Comparison of ENCODE assay signal across 23 mouse cellular contexts in the genomic region with DNA sequence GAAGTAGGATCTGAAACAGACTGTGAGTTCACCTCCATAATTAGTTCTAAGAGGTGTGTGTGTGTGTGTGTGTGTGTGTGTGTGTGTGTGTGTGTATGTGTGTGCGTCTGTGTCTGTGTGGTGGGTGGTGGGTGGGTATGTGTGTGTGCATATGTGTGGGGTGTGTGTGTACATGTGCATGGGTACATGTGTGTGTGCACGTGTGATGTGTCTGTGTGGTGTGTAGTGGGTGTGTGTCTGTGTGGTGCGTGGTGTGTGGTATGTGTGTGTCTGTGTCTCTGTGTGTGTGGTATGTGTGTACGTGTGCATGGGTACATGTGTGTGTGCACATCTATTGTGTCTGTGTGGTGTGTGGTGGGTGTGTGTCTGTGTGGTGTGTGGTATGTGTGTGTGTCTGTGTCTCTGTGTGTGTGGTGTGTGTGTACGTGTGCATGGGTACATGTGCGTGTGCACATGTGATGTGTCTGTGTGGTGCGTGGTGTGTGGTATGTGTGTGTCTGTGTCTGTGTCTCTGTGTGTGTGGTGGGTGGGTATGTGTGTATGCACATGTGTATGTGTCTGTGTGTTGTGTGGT.
DNase-seq lines count a peak whose midpoint lies in the region; ATAC-seq and TF ChIP-seq lines count a peak whose summit lies in the region.
"Had no signal": no experiment of that assay in that cellular context is flagged by ENCODE, and none has a peak within 500 bp of the region (broad histone marks: within the 10 kb centered on the region; RNA-seq: fewer than 3 reads in every experiment).

No protein-coding gene starts in this region.

- H3K27me3 ChIP-seq in forebrain, embryonic 16.5 days (replicated peaks; ENCODE audit: control insufficient read depth, insufficient read depth, low read length): no peaks in the 10 kb centered on the region
- H3K27me3 ChIP-seq in forebrain, embryonic 11.5 days (ENCODE audit: control insufficient read depth, insufficient read depth, low read length): no peaks in the 10 kb centered on the region
- peaks cover 3% of the 10 kb centered on the region for H3K27me3 ChIP-seq in megakaryocyte, embryonic 14.5 days (replicated peaks)
- no peaks in the 10 kb centered on the region for H3K27me3 ChIP-seq in embryonic facial prominence, embryonic 12.5 days
- H3K27me3 ChIP-seq in midbrain, postnatal 0 days (ENCODE audit: insufficient read depth, low read length): no peaks in the 10 kb centered on the region
- H3K27me3 ChIP-seq: neural tube, embryonic 12.5 days had no signal

- no peaks in the 10 kb centered on the region for H3K4me1 ChIP-seq in forebrain, embryonic 16.5 days (replicated peaks; ENCODE audit: control insufficient read depth, insufficient read depth, low read length)
- H3K4me1 ChIP-seq in forebrain, embryonic 11.5 days (replicated peaks; ENCODE audit: control insufficient read depth, insufficient read depth, low read length): no peaks in the 10 kb centered on the region
- H3K4me1 ChIP-seq in megakaryocyte, embryonic 14.5 days: peaks cover 4% of the 10 kb centered on the region; the same call in 1 of the 2 replicates
- H3K4me1 ChIP-seq in embryonic facial prominence, embryonic 12.5 days: no peaks in the 10 kb centered on the region
- H3K4me1 ChIP-seq in midbrain, postnatal 0 days (ENCODE audit: insufficient read depth, low read length): no peaks in the 10 kb centered on the region
- H3K4me1 ChIP-seq: neural tube, embryonic 12.5 days had no signal

- ATAC-seq in forebrain, embryonic 16.5 days: 0 out of 2 replicates have a peak, but pooled peaks have one; percentile 10
- ATAC-seq in forebrain, embryonic 11.5 days (replicated peaks; ENCODE audit: low FRiP score): no peak
- no peak for ATAC-seq in megakaryocyte, adult 5-6 weeks (ENCODE audit: poor library complexity, severe bottlenecking)
- ATAC-seq in embryonic facial prominence, embryonic 12.5 days (ENCODE audit: insufficient number of reproducible peaks, insufficient read depth, low FRiP score, low TSS enrichment): 0 out of 2 replicates have a peak, but pooled peaks have one; percentile 47
- ATAC-seq in midbrain, postnatal 0 days (ENCODE audit: low FRiP score): peak; percentile 54; the same call in 1 of the 2 replicates
- no peak for ATAC-seq in erythroblast, adult 5-6 weeks (replicated peaks; ENCODE audit: low FRiP score, poor library complexity, severe bottlenecking)
- ATAC-seq: CD4-positive, CD25-positive, alpha-beta regulatory T cell, adult 4 months; inflammation-experienced regulatory T-cells, adult 6 months; liver, postnatal 0 days; lung, postnatal 0 days; Patski had no signal

- no peak for TF ChIP-seq CTCF in midbrain, postnatal 0 days (IDR thresholded peaks at IDR 0.05)

- H3K4me3 ChIP-seq in forebrain, embryonic 16.5 days (replicated peaks; ENCODE audit: low read length): no peak overlapping the region
- H3K4me3 ChIP-seq in forebrain, embryonic 11.5 days (ENCODE audit: low read depth, low read length): no peak overlapping the region
- peak overlapping the region; percentile 9 for H3K4me3 ChIP-seq in megakaryocyte, embryonic 14.5 days (replicated peaks)
- H3K4me3 ChIP-seq in embryonic facial prominence, embryonic 12.5 days: no peak overlapping the region
- no peak overlapping the region for H3K4me3 ChIP-seq in midbrain, postnatal 0 days (ENCODE audit: low read depth, low read length)
- H3K4me3 ChIP-seq: neural tube, embryonic 12.5 days had no signal

- no peaks in the 10 kb centered on the region for H3K9me3 ChIP-seq in forebrain, embryonic 16.5 days (ENCODE audit: control insufficient read depth, low read length)
- H3K9me3 ChIP-seq in forebrain, embryonic 11.5 days (ENCODE audit: control insufficient read depth, low read length): no peaks in the 10 kb centered on the region
- H3K9me3 ChIP-seq in megakaryocyte, embryonic 14.5 days: no peaks in the 10 kb centered on the region
- 0 out of 2 replicates have a peak, but pooled peaks cover 4% of the 10 kb centered on the region for H3K9me3 ChIP-seq in embryonic facial prominence, embryonic 12.5 days
- H3K9me3 ChIP-seq in midbrain, postnatal 0 days (ENCODE audit: low read length): no peaks in the 10 kb centered on the region

- no peak overlapping the region for H3K4me2 ChIP-seq in forebrain, embryonic 16.5 days (ENCODE audit: low read length)
- no peak overlapping the region for H3K4me2 ChIP-seq in forebrain, embryonic 11.5 days (ENCODE audit: low read depth, low read length, severe bottlenecking)
- no peak overlapping the region for H3K4me2 ChIP-seq in embryonic facial prominence, embryonic 12.5 days (replicated peaks)
- no peak overlapping the region for H3K4me2 ChIP-seq in midbrain, postnatal 0 days (ENCODE audit: low read depth, low read length, poor library complexity, severe bottlenecking)
- H3K4me2 ChIP-seq: liver, embryonic 11.5 days; neural tube, embryonic 12.5 days had no signal

- no peak overlapping the region for H3K9ac ChIP-seq in forebrain, embryonic 16.5 days (replicated peaks; ENCODE audit: low read depth, low read length)
- H3K9ac ChIP-seq in forebrain, embryonic 11.5 days (ENCODE audit: low read length): no peak overlapping the region
- H3K9ac ChIP-seq in embryonic facial prominence, embryonic 12.5 days: no peak overlapping the region
- H3K9ac ChIP-seq in midbrain, postnatal 0 days (replicated peaks; ENCODE audit: low read length, poor library complexity, severe bottlenecking): no peak overlapping the region
- H3K9ac ChIP-seq: liver, postnatal 0 days; neural tube, embryonic 12.5 days had no signal

- no peak overlapping the region for H3K27ac ChIP-seq in forebrain, embryonic 16.5 days (ENCODE audit: low read length)
- H3K27ac ChIP-seq in forebrain, embryonic 11.5 days (ENCODE audit: low read depth, low read length): no peak overlapping the region
- H3K27ac ChIP-seq in embryonic facial prominence, embryonic 12.5 days: no peak overlapping the region
- no peak overlapping the region for H3K27ac ChIP-seq in midbrain, postnatal 0 days (ENCODE audit: low read depth, low read length)
- H3K27ac ChIP-seq: macrophage; neural tube, embryonic 12.5 days had no signal

- 98% methylated on average over 7 of the region's 7 CpGs for WGBS in forebrain, embryonic 16.5 days
- WGBS in forebrain, embryonic 11.5 days: 97% methylated on average over 7 of the region's 7 CpGs
- WGBS in embryonic facial prominence, embryonic 12.5 days: 93% methylated on average over 7 of the region's 7 CpGs
- 96% methylated on average over 7 of the region's 7 CpGs for WGBS in midbrain, postnatal 0 days

- no peaks in the 10 kb centered on the region for H3K36me3 ChIP-seq in forebrain, embryonic 16.5 days (ENCODE audit: control insufficient read depth, insufficient read depth)
- H3K36me3 ChIP-seq in forebrain, embryonic 11.5 days (ENCODE audit: control insufficient read depth, insufficient read depth, low read length): no peaks in the 10 kb centered on the region
- no peaks in the 10 kb centered on the region for H3K36me3 ChIP-seq in megakaryocyte, embryonic 14.5 days (replicated peaks; ENCODE audit: low read length)
- H3K36me3 ChIP-seq in embryonic facial prominence, embryonic 12.5 days: no peaks in the 10 kb centered on the region
- H3K36me3 ChIP-seq in midbrain, postnatal 0 days (ENCODE audit: insufficient read depth, low read length): no peaks in the 10 kb centered on the region
- H3K36me3 ChIP-seq: neural tube, embryonic 12.5 days had no signal

- DNase-seq in forebrain, embryonic 11.5 days (ENCODE audit: low spot score): no peak
- no peak for DNase-seq in midbrain, postnatal 0 days (ENCODE audit: low spot score)
- DNase-seq in embryo, embryonic 9.5 days (ENCODE audit: extremely low spot score): no peak
- DNase-seq: adrenal gland, postnatal 36 days; cerebellum, adult 9-10 months; gastrocnemius, postnatal 36 days; kidney, adult 18-20 months; kidney, postnatal 10 days; left cerebral cortex, postnatal 4 days; liver, postnatal 0 days; thymus, postnatal 36 days had no signal

Comparison
In these comparisons a context has a peak if more than half of its experiments do, and no peak if none do; other contexts are left out.
1. ATAC-seq: peak in forebrain, embryonic 16.5 days (single experiment), embryonic facial prominence, embryonic 12.5 days (single experiment) and midbrain, postnatal 0 days (single experiment); none in forebrain, embryonic 11.5 days (single experiment), megakaryocyte, adult 5-6 weeks (single experiment) and erythroblast, adult 5-6 weeks (single experiment).